Mouse (Mus musculus) brain, embryonic 14.5 days (tissue): Measurements from ENCODE around the gene Ivd.

Experiments used
- CTCF ChIP-seq: fragments of 200-500 bp; IDR thresholded peaks from 2 replicates; pipeline ENCODE4 v1.5.1; 2012; ENCODE audit warnings: inconsistent platforms, mild to moderate bottlenecking, moderate library complexity, borderline replicate concordance; ENCODE audit not compliant: insufficient read depth, insufficient read length; ENCODE audit errors: extremely low read depth
- POLR2A ChIP-seq: fragments of 200-500 bp; IDR thresholded peaks from 2 replicates; pipeline ENCODE4 v1.6.1; 2012; ENCODE audit warnings: mild to moderate bottlenecking, inconsistent platforms, borderline replicate concordance; ENCODE audit not compliant: poor library complexity, insufficient read depth, insufficient read length, severe bottlenecking; ENCODE audit errors: extremely low read depth

- TF ChIP-seq POLR2A (no peak), CTCF (no peak)
These were observed 23.4 kb upstream of the Ivd start for GRCm38 (mm10) chr2:118838330-118838729.
